Mouse (Mus musculus): ENCODE results near the gene Arfgef3.
"Not testable (repeated sequence)": the region's sequence is repeated elsewhere in the genome, so short reads cannot be mapped to it uniquely, and the experiment has no call there.

DNA sequence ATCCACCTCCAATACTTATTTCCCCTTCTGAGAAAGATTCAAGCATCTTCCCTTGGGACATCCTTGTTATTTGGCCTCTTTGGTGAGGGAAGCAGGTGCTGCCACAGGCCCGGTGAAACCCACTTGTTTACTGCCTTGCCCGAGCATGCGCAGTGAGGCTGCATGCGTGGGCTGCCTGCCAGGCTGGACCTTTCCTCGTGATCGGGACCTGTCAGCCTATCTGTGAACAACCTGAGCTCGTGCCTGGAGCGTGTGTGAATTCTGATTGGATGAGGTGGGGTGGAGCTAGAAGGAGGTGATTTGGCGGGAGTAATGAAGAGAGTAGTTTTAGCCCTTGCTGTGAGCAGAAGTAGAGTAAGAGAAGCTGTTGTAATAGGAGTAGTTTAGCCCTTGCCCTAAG, 184.7 kb downstream of the Arfgef3 start:
- TF ChIP-seq POLR2A, CTCF (IDR thresholded peaks at IDR 0.05; ENCODE audit: extremely low read depth, insufficient read depth, low read length): not testable (repeated sequence)
